Mouse (Mus musculus) testis, adult 2 months (tissue): ENCODE measurements around the gene Nav1.

Source experiments
- CTCF ChIP-seq: fragments of 200-500 bp; IDR thresholded peaks from 2 replicates; pipeline ENCODE4 v1.5.1; 2012; ENCODE audit warnings: low read depth, mild to moderate bottlenecking, inconsistent platforms, low read length, moderate library complexity; ENCODE audit not compliant: control insufficient read depth, insufficient read depth, insufficient replicate concordance
- POLR2A ChIP-seq: fragments of 200-500 bp; IDR thresholded peaks from 2 replicates; pipeline ENCODE4 v1.6.1; 2012; ENCODE audit warnings: low read depth, mild to moderate bottlenecking, inconsistent platforms, low read length, moderate library complexity; ENCODE audit not compliant: control insufficient read depth

DNA sequence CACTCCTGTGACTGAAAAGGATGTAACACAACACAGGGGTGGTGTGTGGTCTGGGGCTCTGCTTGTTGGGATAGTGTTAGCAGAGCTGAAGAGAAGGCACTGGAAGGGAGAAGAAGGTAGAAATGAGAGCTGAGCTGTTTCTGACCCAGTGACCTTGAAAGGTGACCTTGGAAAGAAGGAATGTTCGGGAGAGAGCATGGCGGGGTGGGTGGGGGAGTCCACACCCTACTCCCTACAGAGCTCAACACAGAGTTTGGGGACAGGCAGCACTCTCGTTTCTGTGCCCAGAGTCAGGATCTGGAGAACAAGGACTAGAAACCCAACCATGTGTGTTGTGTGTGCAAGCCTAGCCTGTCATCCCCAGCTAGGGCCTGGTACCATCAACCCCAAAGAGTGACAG is 18.1 kb downstream of the Nav1 start:
- TF ChIP-seq POLR2A (no peak), CTCF (no peak)
